Mouse (Mus musculus) neural tube, embryonic 12.5 days (tissue): ENCODE results near the gene Klhl12. TPM values are rescaled to one million over a fixed set of nuclear protein-coding genes. Genes with fewer than 3 reads are reported as not detected.
A peak's percentile ranks its signal among the peaks of the same experiment; 100 is the strongest.
"Not testable (repeated sequence)": the region's sequence is repeated elsewhere in the genome, so short reads cannot be mapped to it uniquely, and the experiment has no call there.

Experiments
- ATAC-seq: fragments of 200-750 bp; cut with Nextera tagmentation; 2 replicates; pipeline ENCODE4 v1.8.0; 2017; ENCODE audit warnings: low read depth, mild to moderate bottlenecking, moderate TSS enrichment, moderate library complexity; ENCODE audit not compliant: low FRiP score
- H3K27ac ChIP-seq: fragments of 300-500 bp; sonication (generic); 2 replicates; pipeline ENCODE4 v1.5.1; 2016
- H3K27me3 ChIP-seq: fragments of 300-500 bp; sonication (generic); replicated peaks from 2 replicates; pipeline ENCODE4 v1.6.1; 2016; ENCODE audit warnings: mild to moderate bottlenecking
- H3K36me3 ChIP-seq: fragments of 300-500 bp; sonication (generic); 2 replicates; pipeline ENCODE4 v1.6.1; 2016; ENCODE audit warnings: mild to moderate bottlenecking
- H3K4me1 ChIP-seq: fragments of 300-500 bp; sonication (generic); 2 replicates; pipeline ENCODE4 v1.6.1; 2016
- H3K4me2 ChIP-seq: fragments of 300-500 bp; sonication (generic); replicated peaks from 2 replicates; pipeline ENCODE4 v1.6.1; 2016; ENCODE audit warnings: mild to moderate bottlenecking
- H3K4me3 ChIP-seq: fragments of 300-500 bp; sonication (generic); 2 replicates; pipeline ENCODE4 v1.5.1; 2016
- H3K9ac ChIP-seq: fragments of 300-500 bp; sonication (generic); 2 replicates; pipeline ENCODE4 v1.6.1; 2016; ENCODE audit warnings: mild to moderate bottlenecking
- H3K9me3 ChIP-seq: fragments of 300-500 bp; sonication (generic); 2 replicates; pipeline ENCODE4 v1.6.1; 2016; ENCODE audit warnings: mild to moderate bottlenecking
- WGBS: fragments of 180-500 bp; shearing (Covaris S2); methylation state at CpG from one replicate; pipeline ENCODE4 v1.1.7; 2016; 5-methylcytosine and 5-hydroxymethylcytosine counted together
- polyA plus RNA-seq: library from polyadenylated mRNA; unstranded; fragments of >200 nt; fragmentation: Nextera tagmentation; extraction: Ambion mirVana; gene quantifications from 2 replicates; pipeline ENCODE4 v1.2.1, GENCODE M21; 2016

The Klhl12 gene
- polyA plus RNA-seq, 1 experiment from 2014 or later: 33.2 TPM

GRCm38 (mm10) chr1:134500916-134501315, 45.6 kb downstream of the Klhl12 start:
- ATAC-seq: no peak
- H3K36me3 ChIP-seq: peaks cover 15% of the 10 kb centered on the region; the same call in 1 of the 2 replicates
- no peaks in the 10 kb centered on the region for H3K27me3 ChIP-seq
- no peak overlapping the region for H3K4me2 ChIP-seq
- no peak overlapping the region for H3K27ac ChIP-seq
- no peak overlapping the region for H3K4me3 ChIP-seq
- no peaks in the 10 kb centered on the region for H3K9me3 ChIP-seq
- H3K9ac ChIP-seq: no peak overlapping the region
- H3K4me1 ChIP-seq: peaks cover under 1% of the 10 kb centered on the region; the same call in 1 of the 2 replicates
- 83% methylated on average over 1 of the region's 1 CpGs for WGBS

GRCm38 (mm10) chr1:134506201-134506600, 50.9 kb downstream of the Klhl12 start:
- ATAC-seq: no peak
- H3K27me3 ChIP-seq: no peaks in the 10 kb centered on the region
- no peaks in the 10 kb centered on the region for H3K4me1 ChIP-seq
- H3K4me3 ChIP-seq: no peak overlapping the region
- 95% methylated on average over 8 of the region's 8 CpGs for WGBS
- H3K36me3 ChIP-seq: peaks cover 36% of the 10 kb centered on the region
- H3K4me2 ChIP-seq: no peak overlapping the region
- H3K9ac ChIP-seq: no peak overlapping the region
- H3K27ac ChIP-seq: no peak overlapping the region
- no peaks in the 10 kb centered on the region for H3K9me3 ChIP-seq

- Histone ChIP-seq H3K4me3 (no peak overlapping the region), H3K27ac (no peak overlapping the region), H3K36me3 (peaks cover 30% of the 10 kb centered on the region), H3K27me3 (peaks cover 25% of the 10 kb centered on the region), H3K9ac (no peak overlapping the region), H3K4me2 (no peak overlapping the region), H3K9me3 (no peaks in the 10 kb centered on the region), H3K4me1 (peaks cover 14% of the 10 kb centered on the region)
- ATAC-seq: no peak
- 64% methylated on average over 7 of the region's 7 CpGs for WGBS
Measured at GRCm38 (mm10) chr1:134510018-134510417, 54.7 kb downstream of the Klhl12 start.

GRCm38 (mm10) chr1:134512183-134512582, 56.9 kb downstream of the Klhl12 start:
- peak; percentile 41; the same call in 1 of the 2 replicates for ATAC-seq
- peaks cover 15% of the 10 kb centered on the region for H3K36me3 ChIP-seq
- H3K27ac ChIP-seq: no peak overlapping the region
- H3K4me3 ChIP-seq: no peak overlapping the region
- WGBS: 61% methylated on average over 4 of the region's 4 CpGs
- H3K9me3 ChIP-seq: no peaks in the 10 kb centered on the region
- H3K9ac ChIP-seq: no peak overlapping the region
- H3K27me3 ChIP-seq: peaks cover 27% of the 10 kb centered on the region
- H3K4me2 ChIP-seq: no peak overlapping the region
- H3K4me1 ChIP-seq: peaks cover 14% of the 10 kb centered on the region

GRCm38 (mm10) chr1:134512584-134512983, 57.3 kb downstream of the Klhl12 start:
- ATAC-seq: peak; percentile 41; the same call in 1 of the 2 replicates
- H3K4me1 ChIP-seq: peaks cover 14% of the 10 kb centered on the region
- no peak overlapping the region for H3K9ac ChIP-seq
- H3K36me3 ChIP-seq: peaks cover 11% of the 10 kb centered on the region
- H3K9me3 ChIP-seq: no peaks in the 10 kb centered on the region
- no peak overlapping the region for H3K27ac ChIP-seq
- peaks cover 27% of the 10 kb centered on the region for H3K27me3 ChIP-seq
- peak overlapping the region; percentile 74 for H3K4me2 ChIP-seq
- no peak overlapping the region for H3K4me3 ChIP-seq
- 62% methylated on average over 6 of the region's 6 CpGs for WGBS

- Histone ChIP-seq H3K9me3 (no peaks in the 10 kb centered on the region), H3K4me3 (peak overlapping the region; percentile 32), H3K36me3 (peaks cover 3% of the 10 kb centered on the region; the same call in 1 of the 2 replicates), H3K4me1 (peaks cover 14% of the 10 kb centered on the region), H3K4me2 (peak overlapping the region; percentile 74), H3K27ac (no peak overlapping the region), H3K9ac (peak overlapping the region; percentile 53), H3K27me3 (peaks cover 27% of the 10 kb centered on the region)
- ATAC-seq: no peak
- WGBS: 2% methylated on average over 38 of the region's 38 CpGs
Measured at GRCm38 (mm10) chr1:134513312-134513860, 58.1 kb downstream of the Klhl12 start.

- Histone ChIP-seq H3K27me3 (peaks cover 27% of the 10 kb centered on the region), H3K4me2 (peak overlapping the region; percentile 74), H3K27ac (no peak overlapping the region), H3K9me3 (no peaks in the 10 kb centered on the region), H3K9ac (no peak overlapping the region), H3K4me1 (peaks cover 14% of the 10 kb centered on the region), H3K36me3 (0 out of 2 replicates have a peak, but pooled peaks cover 3% of the 10 kb centered on the region), H3K4me3 (no peak overlapping the region; the same call in 1 of the 2 replicates)
- ATAC-seq: no peak
- WGBS: 47% methylated on average over 16 of the region's 16 CpGs
Measured at GRCm38 (mm10) chr1:134513876-134514590, 58.7 kb downstream of the Klhl12 start.

- no peak overlapping the region for H3K4me2 ChIP-seq
- H3K9ac ChIP-seq: no peak overlapping the region
- no peaks in the 10 kb centered on the region for H3K36me3 ChIP-seq
- no peak for ATAC-seq
- WGBS: 86% methylated on average over 2 of the region's 2 CpGs
- no peaks in the 10 kb centered on the region for H3K9me3 ChIP-seq
- H3K27me3 ChIP-seq: peaks cover 27% of the 10 kb centered on the region
- no peak overlapping the region for H3K27ac ChIP-seq
- H3K4me1 ChIP-seq: peaks cover 14% of the 10 kb centered on the region
- no peak overlapping the region for H3K4me3 ChIP-seq
Measured at GRCm38 (mm10) chr1:134515891-134516290, 60.6 kb downstream of the Klhl12 start.

GRCm38 (mm10) chr1:134516491-134517198, 61.3 kb downstream of the Klhl12 start:
- Histone ChIP-seq H3K27ac (no peak overlapping the region), H3K4me2 (no peak overlapping the region), H3K27me3 (peaks cover 27% of the 10 kb centered on the region), H3K9me3 (no peaks in the 10 kb centered on the region), H3K4me1 (peaks cover 14% of the 10 kb centered on the region), H3K36me3 (no peaks in the 10 kb centered on the region), H3K9ac (no peak overlapping the region), H3K4me3 (no peak overlapping the region)
- ATAC-seq: no peak
- 31% methylated on average over 4 of the region's 4 CpGs for WGBS

GRCm38 (mm10) chr1:134517841-134518240, 62.5 kb downstream of the Klhl12 start:
- ATAC-seq, H3K36me3 ChIP-seq, H3K9ac ChIP-seq, H3K4me1 ChIP-seq, H3K9me3 ChIP-seq, H3K4me3 ChIP-seq, H3K4me2 ChIP-seq, H3K27ac ChIP-seq: not testable (repeated sequence)
- 95% methylated on average over 14 of the region's 14 CpGs for WGBS
- peaks cover 21% of the 10 kb centered on the region for H3K27me3 ChIP-seq

- H3K4me1 ChIP-seq: 0 out of 2 replicates have a peak, but pooled peaks cover 1% of the 10 kb centered on the region
- H3K9me3 ChIP-seq: no peaks in the 10 kb centered on the region
- no peak overlapping the region for H3K27ac ChIP-seq
- H3K4me2 ChIP-seq: no peak overlapping the region
- 15% methylated on average over 7 of the region's 7 CpGs for WGBS
- H3K36me3 ChIP-seq: no peaks in the 10 kb centered on the region
- no peak overlapping the region for H3K9ac ChIP-seq
- ATAC-seq: no peak
- H3K27me3 ChIP-seq: peaks cover 15% of the 10 kb centered on the region
- H3K4me3 ChIP-seq: no peak overlapping the region
Measured at GRCm38 (mm10) chr1:134518677-134519076, 63.3 kb downstream of the Klhl12 start.

- H3K4me1 ChIP-seq, H3K4me2 ChIP-seq, H3K36me3 ChIP-seq, ATAC-seq, H3K9me3 ChIP-seq, H3K27ac ChIP-seq, H3K9ac ChIP-seq, H3K4me3 ChIP-seq: not testable (repeated sequence)
- peaks cover 11% of the 10 kb centered on the region; the same call in 1 of the 2 replicates for H3K27me3 ChIP-seq
- WGBS: 97% methylated on average over 5 of the region's 5 CpGs
Measured at GRCm38 (mm10) chr1:134519201-134519600, 63.9 kb downstream of the Klhl12 start.
